Mouse (Mus musculus) embryonic facial prominence, embryonic 11.5 days (tissue): ENCODE data around the gene 1810037I17Rik. TPM values are rescaled to one million over a fixed set of nuclear protein-coding genes. Genes with fewer than 3 reads are reported as not detected.

Experiments
- ATAC-seq: fragments of 200-750 bp; cut with Nextera tagmentation; replicated peaks from 2 replicates; pipeline ENCODE4 v1.8.0; 2017; ENCODE audit warnings: low read depth; ENCODE audit not compliant: insufficient number of reproducible peaks, low FRiP score, low TSS enrichment
- DNase-seq: peaks from one replicate; pipeline ENCODE4 v3.0.0-alpha.2; 2015; ENCODE audit warnings: low spot score
- H3K27ac ChIP-seq: fragments of 300-500 bp; sonication (generic); replicated peaks from 2 replicates; pipeline ENCODE4 v1.5.1; 2014; ENCODE audit warnings: mild to moderate bottlenecking, low read depth, low read length, control low read depth
- H3K27me3 ChIP-seq: fragments of 300-500 bp; sonication (generic); 2 replicates; pipeline ENCODE4 v1.6.1; 2014; ENCODE audit warnings: mild to moderate bottlenecking, low read length, moderate library complexity, mixed read lengths; ENCODE audit not compliant: control insufficient read depth, insufficient read depth
- H3K36me3 ChIP-seq: fragments of 300-500 bp; sonication (generic); replicated peaks from 2 replicates; pipeline ENCODE4 v1.6.1; 2014; ENCODE audit warnings: low read depth, mild to moderate bottlenecking, low read length, moderate library complexity, mixed read lengths; ENCODE audit not compliant: control insufficient read depth, insufficient read depth
- H3K4me1 ChIP-seq: fragments of 300-500 bp; sonication (generic); 2 replicates; pipeline ENCODE4 v1.6.1; 2014; ENCODE audit warnings: low read length, mixed read lengths; ENCODE audit not compliant: control insufficient read depth, insufficient read depth
- H3K4me2 ChIP-seq: fragments of 300-500 bp; sonication (generic); 2 replicates; pipeline ENCODE4 v1.6.1; 2014; ENCODE audit warnings: low read depth, mild to moderate bottlenecking, control low read depth, low read length, moderate library complexity
- H3K4me3 ChIP-seq: fragments of 300-500 bp; sonication (generic); 2 replicates; pipeline ENCODE4 v1.5.1; 2014; ENCODE audit warnings: low read depth, low read length, control low read depth
- H3K9ac ChIP-seq: fragments of 300-500 bp; sonication (generic); replicated peaks from 2 replicates; pipeline ENCODE4 v1.6.1; 2014; ENCODE audit warnings: mild to moderate bottlenecking, control low read depth, low read length
- H3K9me3 ChIP-seq: fragments of 300-500 bp; sonication (generic); replicated peaks from 2 replicates; pipeline ENCODE4 v1.6.1; 2016; ENCODE audit warnings: mild to moderate bottlenecking, low read length, inconsistent platforms, mixed read lengths; ENCODE audit not compliant: control insufficient read depth
- WGBS: fragments of 180-500 bp; shearing (Covaris S2); extraction: QIAGEN DNeasy Blood & Tissue Kit; methylation state at CpG from one replicate; pipeline ENCODE4 v1.1.7; 2014; 5-methylcytosine and 5-hydroxymethylcytosine counted together
- polyA plus RNA-seq: library from polyadenylated mRNA; unstranded; fragments of >200 nt; fragmentation: Nextera tagmentation; extraction: Ambion mirVana; gene quantifications from 2 replicates; pipeline ENCODE4 v1.2.1, GENCODE M21; 2014

The 1810037I17Rik gene
- 81.4 and 88.3 TPM in 2 replicates for polyA plus RNA-seq

GRCm38 (mm10) chr3:122924009-122924914 lies at the start of gene 1810037I17Rik:
Gene 1810037I17Rik, plus strand, starts transcription at chr3:122924203.
- no peaks in the 10 kb centered on the region for H3K9me3 ChIP-seq

GRCm38 (mm10) chr3:122876870-122877269 lies 47.1 kb upstream of the 1810037I17Rik start:
- Histone ChIP-seq H3K27ac (no peak overlapping the region), H3K4me1 (no peaks in the 10 kb centered on the region), H3K4me2 (no peak overlapping the region), H3K9me3 (no peaks in the 10 kb centered on the region), H3K36me3 (no peaks in the 10 kb centered on the region), H3K9ac (no peak overlapping the region), H3K27me3 (no peaks in the 10 kb centered on the region), H3K4me3 (no peak overlapping the region)
- WGBS: 84% methylated on average over 2 of the region's 2 CpGs
- DNase-seq (no peak), ATAC-seq (no peak)

More at GRCm38 (mm10) chr3:122924009-122924914, at the start of gene 1810037I17Rik:
- ATAC-seq: peak; percentile 97
- Histone ChIP-seq H3K4me2 (peak within 1 kb of the TSS; percentile 56), H3K27me3 (no peaks in the 10 kb centered on the region), H3K4me3 (peak within 1 kb of the TSS; percentile 53), H3K27ac (0 out of 2 replicates have a peak within 1 kb of the TSS, but pooled peaks have one; percentile 28), H3K36me3 (no peaks in the 10 kb centered on the region), H3K4me1 (no peaks in the 10 kb centered on the region), H3K9ac (peak within 1 kb of the TSS; percentile 53)
- under 1% methylated on average over 66 of the region's 68 CpGs for WGBS
- peak; percentile 97 for DNase-seq

GRCm38 (mm10) chr3:122877543-122877942 lies 46.5 kb upstream of the 1810037I17Rik start:
- ATAC-seq: no peak
- no peaks in the 10 kb centered on the region for H3K27me3 ChIP-seq
- H3K4me1 ChIP-seq: no peaks in the 10 kb centered on the region
- WGBS: 90% methylated on average over 3 of the region's 3 CpGs
- DNase-seq: no peak
- H3K36me3 ChIP-seq: no peaks in the 10 kb centered on the region
- no peak overlapping the region for H3K4me2 ChIP-seq
- H3K9ac ChIP-seq: no peak overlapping the region
- H3K9me3 ChIP-seq: no peaks in the 10 kb centered on the region
- H3K4me3 ChIP-seq: no peak overlapping the region
- no peak overlapping the region for H3K27ac ChIP-seq

- ATAC-seq: no peak
- no peak overlapping the region for H3K27ac ChIP-seq
- no peak overlapping the region for H3K4me3 ChIP-seq
- H3K9me3 ChIP-seq: no peaks in the 10 kb centered on the region
- 82% methylated on average over 8 of the region's 8 CpGs for WGBS
- H3K4me2 ChIP-seq: no peak overlapping the region
- no peaks in the 10 kb centered on the region for H3K36me3 ChIP-seq
- H3K4me1 ChIP-seq: no peaks in the 10 kb centered on the region
- H3K27me3 ChIP-seq: no peaks in the 10 kb centered on the region
- DNase-seq: no peak
- no peak overlapping the region for H3K9ac ChIP-seq
Measured at GRCm38 (mm10) chr3:122878705-122879315, 45.2 kb upstream of the 1810037I17Rik start.

- no peak overlapping the region for H3K4me3 ChIP-seq
- whole genome bisulfite sequencing: 76% methylated on average over 4 of the region's 4 CpGs
- no peaks in the 10 kb centered on the region for H3K27me3 ChIP-seq
- no peaks in the 10 kb centered on the region for H3K4me1 ChIP-seq
- no peak for DNase-seq
- no peaks in the 10 kb centered on the region for H3K36me3 ChIP-seq
- H3K27ac ChIP-seq: no peak overlapping the region
- H3K9me3 ChIP-seq: no peaks in the 10 kb centered on the region
- no peak overlapping the region for H3K4me2 ChIP-seq
- ATAC-seq: no peak
- no peak overlapping the region for H3K9ac ChIP-seq
Measured at GRCm38 (mm10) chr3:122887505-122888301, 36.3 kb upstream of the 1810037I17Rik start.

DNA sequence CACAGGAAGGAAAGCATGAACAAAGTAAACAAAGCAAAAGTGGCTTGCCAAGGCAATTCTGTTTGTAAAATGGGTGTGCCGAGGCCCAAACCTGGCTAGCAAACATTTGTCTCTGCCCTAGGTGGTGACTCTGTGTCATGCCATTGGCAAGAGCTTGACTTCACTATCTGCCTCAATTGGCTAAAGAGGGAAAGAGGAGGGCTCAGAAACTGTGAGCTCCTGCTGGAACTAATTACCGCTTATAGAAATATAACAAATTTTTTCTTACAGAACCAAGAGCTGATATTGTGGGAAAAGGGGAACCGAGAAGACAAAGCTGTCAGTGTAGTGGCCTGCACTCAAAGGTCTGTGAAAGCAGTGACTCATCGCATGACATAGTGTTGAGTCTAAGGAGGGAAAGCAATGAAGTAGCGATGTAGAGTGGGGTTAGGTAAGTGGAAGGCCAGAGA lies 35.6 kb upstream of the 1810037I17Rik start:
- WGBS: 82% methylated on average over 5 of the region's 5 CpGs
- no peak overlapping the region for H3K9ac ChIP-seq

GRCm38 (mm10) chr3:122894772-122895171 lies 29.2 kb upstream of the 1810037I17Rik start, which contains the start of gene Fabp2:
Gene Fabp2, plus strand, starts transcription at chr3:122895072.
- 91% methylated on average over 3 of the region's 3 CpGs for WGBS
- no peak for ATAC-seq
- no peaks in the 10 kb centered on the region for H3K9me3 ChIP-seq
- H3K27ac ChIP-seq: no peak within 1 kb of the TSS
- DNase-seq: no peak
- no peak within 1 kb of the TSS for H3K4me3 ChIP-seq
- H3K4me1 ChIP-seq: no peaks in the 10 kb centered on the region
- H3K36me3 ChIP-seq: no peaks in the 10 kb centered on the region
- H3K27me3 ChIP-seq: no peaks in the 10 kb centered on the region
- no peak within 1 kb of the TSS for H3K9ac ChIP-seq
- no peak within 1 kb of the TSS for H3K4me2 ChIP-seq

More for the DNA sequence above, 35.6 kb upstream of the 1810037I17Rik start:
- Histone ChIP-seq H3K4me1 (no peaks in the 10 kb centered on the region), H3K27me3 (no peaks in the 10 kb centered on the region), H3K4me2 (no peak overlapping the region), H3K36me3 (no peaks in the 10 kb centered on the region), H3K4me3 (no peak overlapping the region), H3K27ac (no peak overlapping the region), H3K9me3 (no peaks in the 10 kb centered on the region)
- DNase-seq: no peak
- no peak for ATAC-seq
